Mouse (Mus musculus) lung, embryonic 14.5 days (tissue): Measurements from ENCODE around the gene Pde4d. TPM values are rescaled to one million over a fixed set of nuclear protein-coding genes. Genes with fewer than 3 reads are reported as not detected.

ENCODE experiments used
- ATAC-seq: fragments of 200-750 bp; cut with Nextera tagmentation; 2 replicates; pipeline ENCODE4 v1.8.0; 2017; ENCODE audit warnings: mild to moderate bottlenecking, moderate TSS enrichment, moderate library complexity; ENCODE audit not compliant: insufficient read depth
- DNase-seq: peaks from one replicate; pipeline ENCODE4 v3.0.0-alpha.2; 2015
- H3K27ac ChIP-seq: fragments of 300-500 bp; sonication (generic); 2 replicates; pipeline ENCODE4 v1.5.1; 2014; ENCODE audit warnings: low read depth, mild to moderate bottlenecking, moderate library complexity
- H3K27me3 ChIP-seq: fragments of 300-500 bp; sonication (generic); 2 replicates; pipeline ENCODE4 v1.6.1; 2014; ENCODE audit warnings: low read length, control low read depth; ENCODE audit not compliant: insufficient read depth
- H3K36me3 ChIP-seq: fragments of 300-500 bp; sonication (generic); 2 replicates; pipeline ENCODE4 v1.6.1; 2014; ENCODE audit warnings: control low read depth; ENCODE audit not compliant: insufficient read depth
- H3K4me1 ChIP-seq: fragments of 300-500 bp; sonication (generic); 2 replicates; pipeline ENCODE4 v1.6.1; 2014; ENCODE audit warnings: antibody characterized with exemption, control low read depth; ENCODE audit not compliant: insufficient read depth
- H3K4me2 ChIP-seq: fragments of 300-500 bp; sonication (generic); 2 replicates; pipeline ENCODE4 v1.6.1; 2014; ENCODE audit warnings: mild to moderate bottlenecking
- H3K4me3 ChIP-seq: fragments of 300-500 bp; sonication (generic); 2 replicates; pipeline ENCODE4 v1.5.1; 2014; ENCODE audit warnings: low read depth, low read length
- H3K9ac ChIP-seq: fragments of 300-500 bp; sonication (generic); 2 replicates; pipeline ENCODE4 v1.6.1; 2014
- H3K9me3 ChIP-seq: fragments of 300-500 bp; sonication (generic); 2 replicates; pipeline ENCODE4 v1.6.1; 2016; ENCODE audit warnings: low read depth, low read length, control low read depth
- CTCF ChIP-seq: IDR thresholded peaks from 2 replicates; pipeline ENCODE4 v1.5.1; 2016; ENCODE audit warnings: antibody characterized with exemption, low read depth
- WGBS: fragments of 180-500 bp; shearing (Covaris S2); extraction: QIAGEN DNeasy Blood & Tissue Kit; methylation state at CpG from one replicate; pipeline ENCODE4 v1.1.7; 2014; 5-methylcytosine and 5-hydroxymethylcytosine counted together
- polyA plus RNA-seq: library from polyadenylated mRNA; unstranded; fragments of >200 nt; fragmentation: Nextera tagmentation; extraction: Ambion mirVana; gene quantifications from 2 replicates; pipeline ENCODE4 v1.2.1, GENCODE M21; 2014

The Pde4d gene
- polyA plus RNA-seq, 1 experiment from 2014 or later: 16.2 TPM

DNA sequence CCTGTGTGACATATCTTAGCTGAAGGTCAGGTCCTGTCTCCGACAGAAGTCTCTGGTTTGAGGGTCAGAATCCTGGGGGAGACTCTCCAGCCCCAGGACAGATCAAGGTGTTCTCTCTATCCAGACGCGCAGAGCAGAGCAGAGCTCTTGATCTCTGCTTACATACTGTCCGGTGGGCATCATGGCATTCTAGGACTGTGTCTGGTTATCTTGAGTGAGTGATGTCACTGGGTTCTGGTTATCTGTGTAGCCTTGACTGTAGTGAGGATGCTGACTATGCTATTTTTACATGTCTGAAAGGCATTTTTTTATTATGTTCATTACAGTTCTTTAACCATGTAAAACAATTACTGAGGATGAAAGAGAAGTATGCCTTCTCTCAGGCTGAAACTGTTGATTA, 797.3 kb downstream of the Pde4d start:
- Histone ChIP-seq H3K4me2 (no peak overlapping the region), H3K4me3 (no peak overlapping the region), H3K27ac (no peak overlapping the region), H3K27me3 (no peaks in the 10 kb centered on the region), H3K36me3 (no peaks in the 10 kb centered on the region), H3K9me3 (no peaks in the 10 kb centered on the region), H3K4me1 (no peaks in the 10 kb centered on the region), H3K9ac (no peak overlapping the region)
- 84% methylated on average over 4 of the region's 4 CpGs for WGBS
- ATAC-seq (no peak), DNase-seq (no peak)
- no peak for TF ChIP-seq CTCF

- H3K27ac ChIP-seq: no peak overlapping the region
- ATAC-seq: no peak
- H3K4me3 ChIP-seq: no peak overlapping the region
- TF ChIP-seq CTCF: no peak
- H3K36me3 ChIP-seq: no peaks in the 10 kb centered on the region
- DNase-seq: no peak
- H3K4me1 ChIP-seq: no peaks in the 10 kb centered on the region
- H3K4me2 ChIP-seq: no peak overlapping the region
- no peaks in the 10 kb centered on the region for H3K27me3 ChIP-seq
- no peaks in the 10 kb centered on the region for H3K9me3 ChIP-seq
- H3K9ac ChIP-seq: no peak overlapping the region
Observed at GRCm38 (mm10) chr13:109249315-109249714, 799.6 kb downstream of the Pde4d start.

DNA sequence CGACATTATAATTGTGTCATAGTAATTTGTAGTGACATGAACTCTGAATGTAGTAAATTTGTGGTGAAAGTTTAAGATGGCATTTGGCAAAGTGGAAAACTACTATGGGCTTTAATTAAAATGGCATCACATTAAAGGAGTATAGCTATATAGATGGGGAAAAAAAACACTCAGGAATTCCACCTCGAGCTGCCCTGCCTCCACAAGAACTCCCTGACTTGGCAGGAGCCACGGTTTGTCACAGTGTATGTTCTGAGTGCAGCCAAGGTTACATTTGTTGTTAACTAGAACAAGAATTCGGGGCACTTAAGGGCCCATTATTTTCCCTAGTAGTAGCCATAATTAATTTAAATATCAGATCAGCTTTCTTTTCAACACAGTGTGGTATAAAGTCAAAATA, 805.9 kb downstream of the Pde4d start:
- H3K4me3 ChIP-seq: no peak overlapping the region
- no peak for DNase-seq

DNA sequence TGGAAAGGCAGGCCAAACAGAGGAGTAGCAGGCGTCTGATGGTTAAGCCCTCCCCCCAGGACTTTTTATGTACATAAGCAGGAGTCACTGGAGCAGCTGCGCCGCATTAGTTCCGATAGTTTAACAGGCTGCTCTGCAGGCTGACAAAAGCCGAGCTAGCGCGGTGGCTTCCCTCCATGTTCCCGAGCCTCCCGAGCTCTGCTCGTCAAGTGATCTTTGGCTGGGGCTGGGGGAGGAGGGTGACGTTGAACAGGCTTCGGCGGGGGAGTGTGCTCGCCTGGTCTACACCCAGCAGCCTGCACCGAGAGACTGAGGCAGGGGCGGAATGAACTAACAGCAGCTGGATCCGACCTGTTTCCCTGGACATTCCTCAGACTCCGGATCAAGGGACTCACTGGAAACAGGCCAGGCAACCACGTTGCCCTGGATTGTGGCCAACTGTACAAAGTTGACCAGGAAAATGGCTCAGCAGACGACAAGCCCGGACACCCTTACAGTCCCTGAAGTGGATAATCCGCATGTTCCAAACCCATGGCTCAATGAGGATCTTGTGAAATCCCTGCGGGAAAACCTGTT, 810.6 kb downstream of the Pde4d start:
- peak overlapping the region; percentile 65 for H3K9ac ChIP-seq

More for the DNA sequence above, 805.9 kb downstream of the Pde4d start:
- H3K4me2 ChIP-seq: no peak overlapping the region
- 60% methylated on average over 4 of the region's 4 CpGs for WGBS
- H3K9me3 ChIP-seq: no peaks in the 10 kb centered on the region
- H3K9ac ChIP-seq: no peak overlapping the region
- H3K27ac ChIP-seq: no peak overlapping the region
- TF ChIP-seq CTCF: no peak
- H3K27me3 ChIP-seq: no peaks in the 10 kb centered on the region
- no peak for ATAC-seq
- H3K4me1 ChIP-seq: no peaks in the 10 kb centered on the region
- H3K36me3 ChIP-seq: no peaks in the 10 kb centered on the region

DNA sequence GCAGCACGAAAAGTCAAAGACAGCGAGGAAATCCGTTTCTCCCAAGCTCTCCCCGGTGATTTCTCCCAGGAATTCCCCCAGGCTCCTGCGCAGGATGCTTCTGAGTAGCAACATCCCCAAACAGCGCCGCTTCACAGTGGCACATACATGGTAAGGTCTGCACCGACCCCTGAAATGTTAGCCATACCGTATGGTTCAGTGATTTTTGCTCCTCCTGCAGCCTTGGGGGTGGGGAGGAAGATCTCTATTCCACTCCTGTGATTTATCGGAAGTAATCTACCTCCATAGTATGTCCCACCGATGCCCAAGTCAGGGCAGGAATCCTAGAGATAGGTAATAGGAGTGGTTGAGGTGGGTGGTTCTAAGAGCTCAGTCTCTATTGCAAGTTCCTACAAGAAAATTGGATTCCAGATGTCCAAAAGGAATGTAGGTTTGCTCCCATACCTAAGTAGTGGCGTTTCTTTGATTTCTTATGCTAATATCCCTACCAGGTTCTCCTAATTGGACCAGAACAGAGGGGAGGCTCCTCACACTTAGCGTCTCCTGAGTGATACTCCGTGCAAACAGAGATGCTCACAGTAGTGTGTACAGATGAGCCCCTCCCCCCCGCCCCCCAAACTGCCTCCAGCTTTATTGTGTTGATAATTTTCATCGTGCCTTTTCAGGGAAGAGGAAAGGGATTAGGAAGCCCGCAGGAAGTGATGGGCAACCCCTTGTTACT, 811.2 kb downstream of the Pde4d start:
- no peak for TF ChIP-seq CTCF
- DNase-seq (peak; percentile 23), ATAC-seq (peak; percentile 67)
- peak overlapping the region; percentile 71 for H3K4me2 ChIP-seq
- no peaks in the 10 kb centered on the region for H3K27me3 ChIP-seq
- WGBS: 2% methylated on average over 17 of the region's 17 CpGs
- H3K9me3 ChIP-seq: no peaks in the 10 kb centered on the region
- no peaks in the 10 kb centered on the region for H3K4me1 ChIP-seq
- peak overlapping the region; percentile 81; the same call in 1 of the 2 replicates for H3K27ac ChIP-seq
- no peaks in the 10 kb centered on the region for H3K36me3 ChIP-seq
- peak overlapping the region; percentile 53 for H3K4me3 ChIP-seq
- peak overlapping the region; percentile 65 for H3K9ac ChIP-seq

More for the DNA sequence above, 810.6 kb downstream of the Pde4d start:
- Histone ChIP-seq H3K27me3 (no peaks in the 10 kb centered on the region), H3K4me1 (no peaks in the 10 kb centered on the region), H3K9me3 (no peaks in the 10 kb centered on the region), H3K4me3 (peak overlapping the region; percentile 53), H3K27ac (peak overlapping the region; percentile 81), H3K36me3 (no peaks in the 10 kb centered on the region), H3K4me2 (peak overlapping the region; percentile 71)
- no peak for TF ChIP-seq CTCF
- ATAC-seq (peak; percentile 95), DNase-seq (peak; percentile 89)
- WGBS: under 1% methylated on average over 23 of the region's 23 CpGs

- Histone ChIP-seq H3K27ac (no peak overlapping the region), H3K4me1 (no peaks in the 10 kb centered on the region), H3K4me2 (peak overlapping the region; percentile 71), H3K36me3 (no peaks in the 10 kb centered on the region), H3K27me3 (no peaks in the 10 kb centered on the region), H3K9ac (no peak overlapping the region), H3K4me3 (peak overlapping the region; percentile 53; the same call in 1 of the 2 replicates), H3K9me3 (no peaks in the 10 kb centered on the region)
- TF ChIP-seq CTCF: no peak
- 22% methylated on average over 5 of the region's 5 CpGs for WGBS
- ATAC-seq: no peak
- DNase-seq: peak; percentile 12
Observed at GRCm38 (mm10) chr13:109261642-109262220, 812.0 kb downstream of the Pde4d start.

DNA sequence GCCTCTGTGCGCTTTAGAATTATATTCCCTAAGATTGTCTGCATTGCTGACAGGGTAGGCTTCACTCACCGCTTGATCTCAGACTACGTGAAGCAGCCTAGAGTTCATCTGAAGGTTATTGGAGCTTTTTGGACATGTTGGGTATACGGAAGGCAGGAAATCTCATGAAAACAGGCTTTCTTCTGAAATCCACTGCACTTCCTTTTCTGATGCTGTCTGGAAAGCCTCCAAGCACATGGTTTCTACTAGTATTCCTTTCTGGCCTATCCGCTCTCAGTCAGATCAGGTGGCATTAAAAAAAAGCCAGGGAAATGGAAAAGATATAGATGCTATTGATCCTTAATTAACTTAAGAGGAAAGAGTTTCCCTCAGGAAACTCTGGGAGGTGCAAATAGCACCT, 812.8 kb downstream of the Pde4d start:
- H3K4me3 ChIP-seq: no peak overlapping the region
- H3K9me3 ChIP-seq: no peaks in the 10 kb centered on the region
- WGBS: 62% methylated on average over 5 of the region's 5 CpGs
- peak overlapping the region; percentile 71 for H3K4me2 ChIP-seq
- TF ChIP-seq CTCF: no peak
- no peaks in the 10 kb centered on the region for H3K36me3 ChIP-seq
- H3K9ac ChIP-seq: 0 out of 2 replicates have a peak overlapping the region, but pooled peaks have one; percentile 2
- no peak overlapping the region for H3K27ac ChIP-seq
- ATAC-seq (no peak), DNase-seq (peak; percentile 20)
- no peaks in the 10 kb centered on the region for H3K4me1 ChIP-seq
- no peaks in the 10 kb centered on the region for H3K27me3 ChIP-seq
